ENCODE assay signal across 16 mouse cellular contexts in genomic region chr13:59891737-59892136, GRCm38 (mm10).
DNase-seq lines count a peak whose midpoint lies in the region; ATAC-seq and TF ChIP-seq lines count a peak whose summit lies in the region.
"Had no signal": no experiment of that assay in that cellular context is flagged by ENCODE, and none has a peak within 500 bp of the region (broad histone marks: within the 10 kb centered on the region; RNA-seq: fewer than 3 reads in every experiment).

No protein-coding gene starts in this region.

- 65% methylated on average over 8 of the region's 8 CpGs for WGBS in hindbrain, embryonic 10.5 days
- WGBS in hindbrain, postnatal 0 days, result 65% methylated on average over 8 of the region's 8 CpGs
- WGBS in intestine, postnatal 0 days, result 41% methylated on average over 8 of the region's 8 CpGs
- 26% methylated on average over 8 of the region's 8 CpGs for whole genome bisulfite sequencing in liver, embryonic 16.5 days (ENCODE audit: insufficient replicate concordance)

- no peaks in the 10 kb centered on the region; the same call in 1 of the 2 replicates for H3K9me3 ChIP-seq in hindbrain, embryonic 10.5 days
- no peaks in the 10 kb centered on the region for H3K9me3 ChIP-seq in hindbrain, postnatal 0 days (ENCODE audit: low read length)
- no peaks in the 10 kb centered on the region for H3K9me3 ChIP-seq in intestine, postnatal 0 days (ENCODE audit: control insufficient read depth)
- no peaks in the 10 kb centered on the region for H3K9me3 ChIP-seq in liver, embryonic 16.5 days (replicated peaks; ENCODE audit: control insufficient read depth, low read length)
- H3K9me3 ChIP-seq: embryonic facial prominence, embryonic 15.5 days had no signal

- no peak overlapping the region for H3K4me3 ChIP-seq in hindbrain, embryonic 10.5 days
- H3K4me3 ChIP-seq in hindbrain, postnatal 0 days (ENCODE audit: low read length), result no peak overlapping the region
- no peak overlapping the region for H3K4me3 ChIP-seq in intestine, postnatal 0 days (ENCODE audit: low read depth, low read length)
- no peak overlapping the region for H3K4me3 ChIP-seq in liver, embryonic 16.5 days (ENCODE audit: low read depth, low read length)
- H3K4me3 ChIP-seq: embryonic facial prominence, embryonic 15.5 days; gastrocnemius, adult 2 months; layer of hippocampus, adult 2 months had no signal

- H3K27ac ChIP-seq in hindbrain, embryonic 10.5 days, result peak overlapping the region; percentile 12; the same call in 1 of the 2 replicates
- H3K27ac ChIP-seq in hindbrain, postnatal 0 days, result no peak overlapping the region
- H3K27ac ChIP-seq in intestine, postnatal 0 days (ENCODE audit: low read depth, low read length), result no peak overlapping the region
- no peak overlapping the region for H3K27ac ChIP-seq in liver, embryonic 16.5 days (ENCODE audit: low read length)
- H3K27ac ChIP-seq: embryonic facial prominence, embryonic 15.5 days; gastrocnemius, adult 2 months; layer of hippocampus, adult 2 months had no signal

- H3K4me1 ChIP-seq in hindbrain, embryonic 10.5 days (replicated peaks), result peaks cover 42% of the 10 kb centered on the region
- H3K4me1 ChIP-seq in hindbrain, postnatal 0 days (ENCODE audit: insufficient read depth, low read length), result peaks cover 7% of the 10 kb centered on the region; the same call in 1 of the 2 replicates
- H3K4me1 ChIP-seq in intestine, postnatal 0 days (replicated peaks; ENCODE audit: control insufficient read depth, insufficient read depth, low read length), result no peaks in the 10 kb centered on the region
- H3K4me1 ChIP-seq in liver, embryonic 16.5 days (ENCODE audit: control insufficient read depth, low read depth, low read length), result peaks cover 37% of the 10 kb centered on the region

- no peak overlapping the region for H3K9ac ChIP-seq in hindbrain, postnatal 0 days (replicated peaks; ENCODE audit: low read length)
- no peak overlapping the region for H3K9ac ChIP-seq in intestine, postnatal 0 days (ENCODE audit: low read depth, low read length)
- no peak overlapping the region for H3K9ac ChIP-seq in liver, embryonic 16.5 days (ENCODE audit: low read depth, low read length)
- H3K9ac ChIP-seq: embryonic facial prominence, embryonic 15.5 days had no signal

- H3K27me3 ChIP-seq in hindbrain, embryonic 10.5 days (ENCODE audit: insufficient read depth, poor library complexity, severe bottlenecking), result peaks cover 3% of the 10 kb centered on the region; the same call in 1 of the 2 replicates
- no peaks in the 10 kb centered on the region for H3K27me3 ChIP-seq in hindbrain, postnatal 0 days (ENCODE audit: insufficient read depth, low read length)
- H3K27me3 ChIP-seq in intestine, postnatal 0 days (replicated peaks; ENCODE audit: control insufficient read depth, insufficient read depth, low read length), result no peaks in the 10 kb centered on the region
- no peaks in the 10 kb centered on the region for H3K27me3 ChIP-seq in liver, embryonic 16.5 days (ENCODE audit: control insufficient read depth, insufficient read depth, low read depth, low read length)
- H3K27me3 ChIP-seq: embryonic facial prominence, embryonic 15.5 days had no signal

- H3K36me3 ChIP-seq in hindbrain, embryonic 10.5 days, result no peaks in the 10 kb centered on the region
- no peaks in the 10 kb centered on the region for H3K36me3 ChIP-seq in hindbrain, postnatal 0 days (ENCODE audit: insufficient read depth, low read length)
- no peaks in the 10 kb centered on the region for H3K36me3 ChIP-seq in intestine, postnatal 0 days (ENCODE audit: control insufficient read depth, insufficient read depth)
- no peaks in the 10 kb centered on the region for H3K36me3 ChIP-seq in liver, embryonic 16.5 days (ENCODE audit: control insufficient read depth, insufficient read depth)
- H3K36me3 ChIP-seq: embryonic facial prominence, embryonic 15.5 days had no signal

- no peak for DNase-seq in hindbrain, embryonic 10.5 days (ENCODE audit: low spot score)
- DNase-seq in hindbrain, postnatal 0 days (ENCODE audit: low spot score), result no peak
- no peak for DNase-seq in layer of hippocampus, postnatal 14 days (ENCODE audit: low spot score in 2 of 2)
- no peak for DNase-seq in adrenal gland, postnatal 14 days
- DNase-seq: adrenal gland, adult 8-10 months; cerebellum, postnatal 36 days; gastrocnemius, adult 2 months; midbrain, embryonic 14.5 days; thymus, adult 2 months had no signal

- H3K4me2 ChIP-seq in hindbrain, postnatal 0 days (ENCODE audit: low read depth, low read length), result no peak overlapping the region
- H3K4me2 ChIP-seq in intestine, postnatal 0 days (replicated peaks; ENCODE audit: low read depth), result no peak overlapping the region
- peak overlapping the region; percentile 21; the same call in 1 of the 2 replicates for H3K4me2 ChIP-seq in liver, embryonic 16.5 days (ENCODE audit: low read depth, low read length)
- H3K4me2 ChIP-seq: embryonic facial prominence, embryonic 15.5 days had no signal

- no peak for ATAC-seq in hindbrain, postnatal 0 days
- 0 out of 2 replicates have a peak, but pooled peaks have one; percentile 45 for ATAC-seq in erythroblast, adult 5-6 weeks (replicated peaks; ENCODE audit: low FRiP score, poor library complexity, severe bottlenecking)
- ATAC-seq in intestine, postnatal 0 days, result peak; percentile 51; the same call in 1 of the 2 replicates
- ATAC-seq in liver, embryonic 16.5 days (ENCODE audit: low read depth), result peak; percentile 77
- ATAC-seq: inflammation-experienced regulatory T-cells, adult 6 months; lung, postnatal 0 days had no signal

- TF ChIP-seq CTCF in hindbrain, postnatal 0 days (IDR thresholded peaks at IDR 0.05; ENCODE audit: low read depth), result no peak
- TF ChIP-seq CTCF in intestine, postnatal 0 days (IDR thresholded peaks at IDR 0.05; ENCODE audit: low read depth), result no peak
